Mouse (Mus musculus) forebrain, embryonic 11.5 days (tissue): ENCODE data around the gene Mobp. TPM values are rescaled to one million over a fixed set of nuclear protein-coding genes. Genes with fewer than 3 reads are reported as not detected.

Source experiments
- ATAC-seq: fragments of 200-750 bp; cut with Nextera tagmentation; replicated peaks from 2 replicates; pipeline ENCODE4 v1.8.0; 2017; ENCODE audit warnings: moderate TSS enrichment; ENCODE audit not compliant: low FRiP score
- DNase-seq: peaks from one replicate; pipeline ENCODE4 v3.0.0-alpha.2; 2017; ENCODE audit warnings: low spot score
- H3K27ac ChIP-seq: fragments of 300-500 bp; sonication (generic); 2 replicates; pipeline ENCODE4 v1.5.1; 2014; ENCODE audit warnings: low read depth, low read length
- H3K27me3 ChIP-seq: fragments of 300-500 bp; sonication (generic); 2 replicates; pipeline ENCODE4 v1.6.1; 2014; ENCODE audit warnings: mild to moderate bottlenecking, low read length, mixed read lengths; ENCODE audit not compliant: control insufficient read depth, insufficient read depth
- H3K36me3 ChIP-seq: fragments of 300-500 bp; sonication (generic); 2 replicates; pipeline ENCODE4 v1.6.1; 2014; ENCODE audit warnings: mild to moderate bottlenecking, low read length, moderate library complexity, mixed read lengths; ENCODE audit not compliant: control insufficient read depth, insufficient read depth
- H3K4me1 ChIP-seq: fragments of 300-500 bp; sonication (generic); replicated peaks from 2 replicates; pipeline ENCODE4 v1.6.1; 2014; ENCODE audit warnings: low read length, mixed read lengths; ENCODE audit not compliant: control insufficient read depth, insufficient read depth
- H3K4me2 ChIP-seq: fragments of 300-500 bp; sonication (generic); 2 replicates; pipeline ENCODE4 v1.6.1; 2014; ENCODE audit warnings: low read depth, mild to moderate bottlenecking, low read length, moderate library complexity, mixed read lengths; ENCODE audit not compliant: severe bottlenecking
- H3K4me3 ChIP-seq: fragments of 300-500 bp; sonication (generic); 2 replicates; pipeline ENCODE4 v1.5.1; 2014; ENCODE audit warnings: low read depth, low read length
- H3K9ac ChIP-seq: fragments of 300-500 bp; sonication (generic); 2 replicates; pipeline ENCODE4 v1.6.1; 2014; ENCODE audit warnings: low read length
- H3K9me3 ChIP-seq: fragments of 300-500 bp; sonication (generic); 2 replicates; pipeline ENCODE4 v1.6.1; 2016; ENCODE audit warnings: low read length, mixed read lengths; ENCODE audit not compliant: control insufficient read depth
- WGBS: fragments of 180-500 bp; shearing (Covaris S2); extraction: QIAGEN DNeasy Blood & Tissue Kit; methylation state at CpG from one replicate; pipeline ENCODE4 v1.1.7; 2014; 5-methylcytosine and 5-hydroxymethylcytosine counted together
- polyA plus RNA-seq: library from polyadenylated mRNA; unstranded; fragments of >200 nt; fragmentation: Nextera tagmentation; extraction: Ambion mirVana; gene quantifications from 2 replicates; pipeline ENCODE4 v1.2.1, GENCODE M21; 2014

The Mobp gene
- polyA plus RNA-seq, 1 experiment from 2014 or later = 1.9 TPM

GRCm38 (mm10) chr9:120129276-120129675 lies 20.2 kb upstream of the Mobp start:
- ATAC-seq (no peak), DNase-seq (no peak)
- 74% methylated on average over 10 of the region's 10 CpGs for WGBS
- Histone ChIP-seq H3K4me2 (peak overlapping the region; percentile 87), H3K4me1 (peaks cover 12% of the 10 kb centered on the region), H3K27ac (no peak overlapping the region), H3K9me3 (no peaks in the 10 kb centered on the region), H3K9ac (peak overlapping the region; percentile 98), H3K36me3 (peaks cover 18% of the 10 kb centered on the region; the same call in 1 of the 2 replicates), H3K27me3 (no peaks in the 10 kb centered on the region), H3K4me3 (peak overlapping the region; percentile 100)

GRCm38 (mm10) chr9:120131784-120132288 lies 17.7 kb upstream of the Mobp start:
- no peak for DNase-seq

GRCm38 (mm10) chr9:120132980-120133754 lies 16.3 kb upstream of the Mobp start:
- Histone ChIP-seq H3K4me2 (no peak overlapping the region), H3K4me3 (no peak overlapping the region), H3K4me1 (peaks cover 12% of the 10 kb centered on the region), H3K9ac (no peak overlapping the region), H3K9me3 (no peaks in the 10 kb centered on the region), H3K27me3 (no peaks in the 10 kb centered on the region), H3K27ac (no peak overlapping the region), H3K36me3 (peaks cover 18% of the 10 kb centered on the region; the same call in 1 of the 2 replicates)
- no peak for DNase-seq
- 0 out of 2 replicates have a peak, but pooled peaks have one; percentile 18 for ATAC-seq
- WGBS = 40% methylated on average over 8 of the region's 8 CpGs

More at GRCm38 (mm10) chr9:120131784-120132288, 17.7 kb upstream of the Mobp start:
- Histone ChIP-seq H3K36me3 (peaks cover 18% of the 10 kb centered on the region; the same call in 1 of the 2 replicates), H3K4me1 (peaks cover 12% of the 10 kb centered on the region), H3K27me3 (no peaks in the 10 kb centered on the region), H3K9me3 (no peaks in the 10 kb centered on the region), H3K27ac (no peak overlapping the region), H3K4me3 (no peak overlapping the region), H3K4me2 (no peak overlapping the region), H3K9ac (no peak overlapping the region)
- ATAC-seq = no peak
- 90% methylated on average over 3 of the region's 3 CpGs for WGBS

GRCm38 (mm10) chr9:120133755-120134475 lies 15.6 kb upstream of the Mobp start:
- Histone ChIP-seq H3K4me1 (peaks cover 7% of the 10 kb centered on the region), H3K9ac (no peak overlapping the region), H3K27ac (no peak overlapping the region)

GRCm38 (mm10) chr9:120134529-120135160 lies 14.9 kb upstream of the Mobp start:
- Histone ChIP-seq H3K4me2 (no peak overlapping the region), H3K27ac (no peak overlapping the region), H3K9me3 (no peaks in the 10 kb centered on the region), H3K27me3 (no peaks in the 10 kb centered on the region), H3K9ac (no peak overlapping the region), H3K36me3 (peaks cover 15% of the 10 kb centered on the region; the same call in 1 of the 2 replicates), H3K4me1 (0 out of 2 replicates have a peak, but pooled peaks cover 2% of the 10 kb centered on the region), H3K4me3 (no peak overlapping the region)
- ATAC-seq = no peak
- WGBS = 88% methylated on average over 13 of the region's 13 CpGs
- DNase-seq = no peak

More at GRCm38 (mm10) chr9:120133755-120134475, 15.6 kb upstream of the Mobp start:
- Histone ChIP-seq H3K4me3 (no peak overlapping the region), H3K9me3 (no peaks in the 10 kb centered on the region), H3K36me3 (peaks cover 18% of the 10 kb centered on the region; the same call in 1 of the 2 replicates), H3K4me2 (no peak overlapping the region), H3K27me3 (no peaks in the 10 kb centered on the region)
- 62% methylated on average over 6 of the region's 6 CpGs for WGBS
- ATAC-seq (no peak), DNase-seq (no peak)

- Histone ChIP-seq H3K27me3 (no peaks in the 10 kb centered on the region), H3K27ac (no peak overlapping the region), H3K36me3 (peaks cover 12% of the 10 kb centered on the region; the same call in 1 of the 2 replicates), H3K4me1 (no peaks in the 10 kb centered on the region), H3K9ac (no peak overlapping the region), H3K4me2 (no peak overlapping the region), H3K9me3 (no peaks in the 10 kb centered on the region), H3K4me3 (no peak overlapping the region)
- WGBS = 91% methylated on average over 11 of the region's 11 CpGs
- no peak for ATAC-seq
- no peak for DNase-seq
Measured at GRCm38 (mm10) chr9:120135454-120135853, 14.1 kb upstream of the Mobp start.

- 12% methylated on average over 4 of the region's 4 CpGs for WGBS
- H3K4me1 ChIP-seq = no peaks in the 10 kb centered on the region
- H3K9ac ChIP-seq = no peak overlapping the region
- ATAC-seq (peak; percentile 66), DNase-seq (peak; percentile 88)
- no peaks in the 10 kb centered on the region for H3K36me3 ChIP-seq
- no peak overlapping the region for H3K27ac ChIP-seq
- no peak overlapping the region for H3K4me3 ChIP-seq
- no peaks in the 10 kb centered on the region for H3K9me3 ChIP-seq
- H3K27me3 ChIP-seq = no peaks in the 10 kb centered on the region
- no peak overlapping the region for H3K4me2 ChIP-seq
Measured at GRCm38 (mm10) chr9:120140652-120141051, 8.9 kb upstream of the Mobp start.

GRCm38 (mm10) chr9:120144474-120144873 lies 5.0 kb upstream of the Mobp start:
- 87% methylated on average over 13 of the region's 13 CpGs for WGBS
- no peak for DNase-seq

More at GRCm38 (mm10) chr9:120144474-120144873, 5.0 kb upstream of the Mobp start:
- Histone ChIP-seq H3K4me3 (no peak overlapping the region), H3K9me3 (no peaks in the 10 kb centered on the region), H3K4me1 (peaks cover 5% of the 10 kb centered on the region; the same call in 1 of the 2 replicates), H3K4me2 (no peak overlapping the region), H3K27me3 (no peaks in the 10 kb centered on the region), H3K36me3 (no peaks in the 10 kb centered on the region), H3K9ac (no peak overlapping the region), H3K27ac (no peak overlapping the region)
- ATAC-seq = no peak
